Mouse (Mus musculus): ENCODE results near the gene Drd5.

Drd5 gene

GRCm38 (mm10) chr5:38318966-38319786 lies at the start of gene Drd5:
TSS of gene Drd5 (plus strand) at chr5:38319367.
- DNase-seq = no peak

GRCm38 (mm10) chr5:38270942-38271341 lies 48.2 kb upstream of the Drd5 start:
- no peak for DNase-seq

GRCm38 (mm10) chr5:38273831-38274230 lies 45.3 kb upstream of the Drd5 start:
- DNase-seq = no peak

- DNase-seq = no peak
Observed at GRCm38 (mm10) chr5:38275771-38276170, 43.4 kb upstream of the Drd5 start, which contains the start of gene Otop1. TSS of gene Otop1 (plus strand) at chr5:38275972.

- no peak for DNase-seq
Observed at GRCm38 (mm10) chr5:38276451-38276850, 42.7 kb upstream of the Drd5 start.

GRCm38 (mm10) chr5:38277098-38277866 lies 41.9 kb upstream of the Drd5 start:
- DNase-seq = no peak

GRCm38 (mm10) chr5:38277936-38278600 lies 41.1 kb upstream of the Drd5 start:
- DNase-seq = no peak

- no peak for DNase-seq
Observed at GRCm38 (mm10) chr5:38280075-38280474, 39.1 kb upstream of the Drd5 start.

GRCm38 (mm10) chr5:38285724-38286123 lies 33.4 kb upstream of the Drd5 start:
- no peak for DNase-seq

- no peak for DNase-seq
Observed at GRCm38 (mm10) chr5:38288476-38288875, 30.7 kb upstream of the Drd5 start.

- no peak for DNase-seq
Observed at GRCm38 (mm10) chr5:38301761-38302411, 17.3 kb upstream of the Drd5 start.

- no peak for DNase-seq
Observed at GRCm38 (mm10) chr5:38302651-38303050, 16.5 kb upstream of the Drd5 start.

GRCm38 (mm10) chr5:38305241-38305640 lies 13.9 kb upstream of the Drd5 start:
- DNase-seq = no peak

- DNase-seq = peak; percentile 92 to 96
Observed at GRCm38 (mm10) chr5:38307255-38308101, 11.7 kb upstream of the Drd5 start.

GRCm38 (mm10) chr5:38308873-38309272 lies 10.3 kb upstream of the Drd5 start:
- DNase-seq = peak; percentile 51 to 57

GRCm38 (mm10) chr5:38309795-38310194 lies 9.4 kb upstream of the Drd5 start:
- DNase-seq = no peak

- DNase-seq = no peak
Observed at GRCm38 (mm10) chr5:38333381-38333780, 14.2 kb downstream of the Drd5 start.

- DNase-seq = no peak
Observed at GRCm38 (mm10) chr5:38334582-38334981, 15.4 kb downstream of the Drd5 start.

- no peak for DNase-seq
Observed at GRCm38 (mm10) chr5:38343101-38343500, 23.9 kb downstream of the Drd5 start.

- DNase-seq = no peak
Observed at GRCm38 (mm10) chr5:38346646-38347432, 27.7 kb downstream of the Drd5 start.

- no peak for DNase-seq
Observed at GRCm38 (mm10) chr5:38350351-38350929, 31.3 kb downstream of the Drd5 start.

All from cerebellum, postnatal 36 days (tissue).